Mouse (Mus musculus) cortical plate, adult 2 months (tissue): Measurements from ENCODE around the gene Flnb. TPM values are rescaled to one million over a fixed set of nuclear protein-coding genes. Genes with fewer than 3 reads are reported as not detected.

ENCODE experiments used
- H3K27ac ChIP-seq: fragments of 200-500 bp; 2 replicates; pipeline ENCODE4 v1.5.1; 2012; ENCODE audit warnings: low read length, control low read depth, inconsistent platforms; ENCODE audit not compliant: insufficient read depth
- H3K4me1 ChIP-seq: fragments of 200-500 bp; 2 replicates; pipeline ENCODE4 v1.6.1; 2011; ENCODE audit warnings: low read length; ENCODE audit not compliant: control insufficient read depth, insufficient read depth
- H3K4me3 ChIP-seq: fragments of 200-500 bp; 2 replicates; pipeline ENCODE4 v1.5.1; 2011; ENCODE audit warnings: mild to moderate bottlenecking, low read length, control low read depth; ENCODE audit not compliant: insufficient read depth
- CTCF ChIP-seq: fragments of 200-500 bp; IDR thresholded peaks from 2 replicates; pipeline ENCODE4 v1.5.1; 2011; ENCODE audit warnings: mild to moderate bottlenecking, control low read depth, low read length; ENCODE audit not compliant: insufficient read depth; ENCODE audit errors: extremely low read depth
- POLR2A ChIP-seq: fragments of 200-500 bp; IDR thresholded peaks from 2 replicates; pipeline ENCODE4 v1.6.1; 2011; ENCODE audit warnings: mild to moderate bottlenecking, low read length, control low read depth; ENCODE audit not compliant: insufficient read depth; ENCODE audit errors: extremely low read depth
- polyA plus RNA-seq: library from polyadenylated mRNA; depleted of rRNA; stranded (reverse); fragments of >200 nt; gene quantifications from 2 replicates; pipeline ENCODE4 v1.2.3, GENCODE M21; 2012

Flnb gene
- polyA plus RNA-seq, 1 experiment = 35.4 TPM

GRCm38 (mm10) chr14:7803874-7804557, 13.7 kb upstream of the Flnb start:
- Histone ChIP-seq H3K27ac (no peak overlapping the region), H3K4me1 (no peaks in the 10 kb centered on the region), H3K4me3 (no peak overlapping the region)
- TF ChIP-seq CTCF (no peak), POLR2A (no peak)

- no peaks in the 10 kb centered on the region for H3K4me1 ChIP-seq
- H3K4me3 ChIP-seq = no peak overlapping the region
- H3K27ac ChIP-seq = no peak overlapping the region
- no peak for TF ChIP-seq POLR2A
- no peak for TF ChIP-seq CTCF
Observed at GRCm38 (mm10) chr14:7804558-7804905, 13.2 kb upstream of the Flnb start.

- TF ChIP-seq POLR2A = no peak
- no peak for TF ChIP-seq CTCF
- no peak overlapping the region for H3K4me3 ChIP-seq
Observed at GRCm38 (mm10) chr14:7807711-7808110, 10.0 kb upstream of the Flnb start.

GRCm38 (mm10) chr14:7808501-7808981, 9.2 kb upstream of the Flnb start:
- TF ChIP-seq CTCF (no peak), POLR2A (no peak)

More at GRCm38 (mm10) chr14:7807711-7808110, 10.0 kb upstream of the Flnb start:
- Histone ChIP-seq H3K27ac (no peak overlapping the region), H3K4me1 (no peaks in the 10 kb centered on the region)

GRCm38 (mm10) chr14:7809043-7809955, 8.5 kb upstream of the Flnb start:
- TF ChIP-seq CTCF = no peak
- no peak for TF ChIP-seq POLR2A
- Histone ChIP-seq H3K27ac (no peak overlapping the region), H3K4me1 (no peaks in the 10 kb centered on the region; the same call in 1 of the 2 replicates), H3K4me3 (no peak overlapping the region)

More at GRCm38 (mm10) chr14:7808501-7808981, 9.2 kb upstream of the Flnb start:
- Histone ChIP-seq H3K4me1 (no peaks in the 10 kb centered on the region; the same call in 1 of the 2 replicates), H3K27ac (no peak overlapping the region), H3K4me3 (no peak overlapping the region)

- no peak for TF ChIP-seq POLR2A
- Histone ChIP-seq H3K27ac (no peak overlapping the region), H3K4me3 (peak overlapping the region; percentile 79)
Observed at GRCm38 (mm10) chr14:7818463-7819121, 835 bp downstream of the Flnb start.

GRCm38 (mm10) chr14:7819446-7819845, 1.7 kb downstream of the Flnb start:
- TF ChIP-seq POLR2A (no peak), CTCF (no peak)
- Histone ChIP-seq H3K27ac (no peak overlapping the region), H3K4me3 (peak overlapping the region; percentile 79), H3K4me1 (peaks cover 2% of the 10 kb centered on the region; the same call in 1 of the 2 replicates)

More at GRCm38 (mm10) chr14:7818463-7819121, 835 bp downstream of the Flnb start:
- H3K4me1 ChIP-seq = no peaks in the 10 kb centered on the region; the same call in 1 of the 2 replicates

- Histone ChIP-seq H3K4me1 (peaks cover 8% of the 10 kb centered on the region), H3K4me3 (no peak overlapping the region), H3K27ac (no peak overlapping the region)
- TF ChIP-seq POLR2A = no peak
- no peak for TF ChIP-seq CTCF
Observed at GRCm38 (mm10) chr14:7821341-7821740, 3.6 kb downstream of the Flnb start.

GRCm38 (mm10) chr14:7822693-7823092, 4.9 kb downstream of the Flnb start:
- H3K4me3 ChIP-seq = no peak overlapping the region
- H3K27ac ChIP-seq = no peak overlapping the region
- TF ChIP-seq CTCF = no peak
- no peak for TF ChIP-seq POLR2A
- H3K4me1 ChIP-seq = peaks cover 14% of the 10 kb centered on the region
